Mouse (Mus musculus) ovary, adult 18-20 months (tissue): ENCODE measurements around the gene Unkl.

Experiments
- DNase-seq: peaks from one replicate; pipeline ENCODE4 v3.0.0; 2022; ENCODE audit warnings: low spot score, mixed read lengths

Unkl gene

DNA sequence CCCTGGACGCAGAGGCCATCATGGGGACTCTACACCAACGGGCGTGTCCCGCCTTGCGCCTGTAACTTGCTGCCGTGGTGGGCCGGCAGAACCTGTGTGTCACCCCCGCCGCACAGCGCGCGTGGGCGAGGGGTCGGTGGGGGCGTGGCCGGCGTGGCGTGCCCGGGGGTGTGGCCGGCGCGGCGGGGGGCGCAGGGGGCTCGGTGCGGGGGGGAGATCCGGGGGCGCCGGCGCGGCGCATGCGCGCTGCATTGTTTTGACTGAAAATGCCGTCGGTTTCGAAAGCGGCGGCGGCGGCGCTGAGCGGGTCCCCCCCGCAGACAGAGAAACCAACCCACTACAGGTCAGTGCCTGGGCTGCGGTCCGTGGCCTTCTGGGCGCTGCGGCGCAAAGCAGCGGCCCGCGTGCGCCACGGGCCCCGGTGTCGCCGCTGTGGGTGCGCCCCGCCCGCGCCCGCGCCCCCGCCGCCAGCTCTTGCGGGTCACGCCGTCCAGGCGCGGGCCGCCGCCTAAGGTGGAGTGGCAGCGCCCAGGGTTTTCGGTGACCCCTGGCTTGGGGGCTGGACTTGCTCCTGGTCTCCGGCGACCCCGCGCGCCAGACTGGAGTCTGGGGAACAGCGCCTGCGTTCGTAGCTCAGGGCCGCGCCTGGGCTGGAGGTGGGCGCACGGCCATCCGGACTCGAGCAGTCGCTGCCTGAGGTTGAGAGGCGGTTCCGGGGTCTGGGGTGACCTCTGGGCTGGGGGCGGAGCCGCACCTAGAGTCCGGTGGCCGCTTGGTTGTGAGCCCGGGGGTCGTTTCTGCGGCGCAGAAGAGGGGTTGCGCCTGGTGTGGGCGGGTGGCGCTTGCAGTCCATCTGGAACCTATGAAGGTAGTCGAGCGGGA lies at the start of gene Unkl:
Gene Unkl, plus strand, starts transcription at position 248 of the 882 bp plus-strand sequence.
- DNase-seq, result peak; percentile 68

DNA sequence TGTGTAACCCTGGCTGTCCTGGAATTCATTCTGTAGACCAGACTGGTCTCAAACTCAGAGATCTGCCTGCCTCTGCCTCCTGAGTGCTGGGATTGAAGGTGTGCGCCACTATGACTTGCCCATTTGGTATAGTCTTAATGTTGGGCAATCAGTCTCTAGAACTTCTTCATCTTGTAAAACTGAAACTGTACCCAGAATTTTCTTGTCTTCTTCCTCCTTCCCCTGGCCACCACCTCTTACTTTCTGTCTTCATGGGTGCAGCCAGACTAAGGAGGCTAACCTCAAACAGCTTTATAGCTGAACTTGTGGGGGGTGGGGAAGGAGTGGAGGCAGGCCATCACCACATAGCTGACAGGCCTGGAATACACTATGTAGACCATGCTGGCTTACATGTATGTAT lies 49.4 kb upstream of the Unkl start:
- DNase-seq, result no peak

DNA sequence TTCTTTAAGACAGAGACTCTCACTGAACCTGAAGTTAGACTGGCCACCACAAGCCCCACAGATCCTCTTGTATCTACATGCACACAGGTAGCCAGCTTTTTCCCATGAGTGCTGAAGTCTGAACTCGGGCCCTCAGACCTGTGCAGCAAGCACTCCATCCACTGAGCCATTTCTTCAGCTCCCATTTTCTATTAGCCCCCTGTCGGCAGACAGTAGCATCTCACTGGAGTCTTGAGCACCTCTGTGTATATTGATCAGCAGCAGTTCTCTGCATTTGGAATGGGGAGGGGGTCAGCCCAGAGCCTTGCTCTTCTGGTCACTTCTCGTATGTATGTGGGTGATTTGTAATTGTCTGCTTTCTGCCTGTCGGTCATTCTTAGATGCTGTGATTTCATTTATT lies 48.2 kb upstream of the Unkl start:
- DNase-seq, result no peak

DNA sequence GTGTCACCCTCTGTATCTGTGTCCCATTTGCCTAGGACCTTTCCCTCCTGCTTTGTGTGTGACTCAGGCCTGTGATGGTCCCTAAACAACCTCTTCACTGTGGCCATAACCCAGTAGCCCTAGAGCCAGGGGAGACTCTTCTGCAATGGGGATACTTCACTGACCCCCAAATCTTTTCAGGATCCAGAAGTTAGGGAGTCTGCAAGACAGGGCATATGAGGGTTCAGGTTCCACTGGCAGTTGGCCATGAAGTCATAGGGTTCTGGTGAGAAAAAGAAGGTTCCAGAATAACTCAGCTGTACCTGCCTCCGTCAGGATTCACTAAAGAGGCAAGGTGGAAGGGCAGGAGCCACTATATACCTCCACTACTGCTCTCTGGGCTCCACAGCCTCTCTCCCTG lies 26.0 kb upstream of the Unkl start, which contains the start of gene Ccdc154:
Gene Ccdc154, plus strand, starts transcription at position 301 of the 400 bp plus-strand sequence.
- DNase-seq, result no peak

GRCm38 (mm10) chr17:25163387-25163786 lies 24.8 kb upstream of the Unkl start:
- no peak for DNase-seq

DNA sequence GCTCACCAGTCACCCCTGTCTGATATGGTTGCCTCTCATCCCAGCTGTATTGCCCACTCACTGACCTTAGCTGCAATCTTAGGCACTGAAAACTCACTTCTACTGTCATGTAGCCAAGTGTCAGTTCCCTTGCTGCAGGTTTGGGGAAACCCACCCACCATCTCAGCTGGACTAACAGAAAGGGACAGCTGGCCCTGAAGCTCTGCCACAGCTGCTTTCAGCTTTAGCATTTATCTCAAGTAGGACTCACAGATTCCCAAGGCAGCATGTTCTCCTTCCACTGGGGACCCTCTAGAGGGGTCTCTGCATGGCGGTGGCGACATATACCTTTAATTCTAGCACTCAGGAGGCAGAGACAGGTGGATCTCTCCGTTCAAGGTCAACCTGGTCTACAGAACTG lies 23.4 kb upstream of the Unkl start:
- DNase-seq, result no peak

GRCm38 (mm10) chr17:25165970-25166671 lies 22.1 kb upstream of the Unkl start:
- DNase-seq, result no peak

- no peak for DNase-seq
Observed at GRCm38 (mm10) chr17:25169706-25170105, 18.5 kb upstream of the Unkl start.

DNA sequence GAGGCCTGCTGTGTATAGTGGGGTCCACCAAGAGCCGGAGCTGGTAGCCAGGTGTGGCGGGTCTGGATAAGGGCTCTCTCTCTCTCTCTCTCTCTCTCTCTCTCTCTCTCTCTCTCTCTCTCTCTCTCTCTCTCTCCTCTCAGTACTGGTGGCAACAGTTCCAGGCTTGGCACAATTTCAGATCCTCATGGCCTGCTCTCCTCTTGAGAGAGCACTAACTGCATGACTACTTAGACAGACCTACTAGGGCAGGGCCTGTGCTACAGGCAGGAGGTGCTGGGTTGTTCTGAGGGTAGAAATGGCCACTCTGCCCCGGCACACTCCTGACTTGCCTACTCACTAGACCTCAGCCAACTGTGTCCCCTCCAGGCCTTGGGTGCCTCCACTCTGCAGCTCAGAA lies 15.6 kb upstream of the Unkl start:
- no peak for DNase-seq

DNA sequence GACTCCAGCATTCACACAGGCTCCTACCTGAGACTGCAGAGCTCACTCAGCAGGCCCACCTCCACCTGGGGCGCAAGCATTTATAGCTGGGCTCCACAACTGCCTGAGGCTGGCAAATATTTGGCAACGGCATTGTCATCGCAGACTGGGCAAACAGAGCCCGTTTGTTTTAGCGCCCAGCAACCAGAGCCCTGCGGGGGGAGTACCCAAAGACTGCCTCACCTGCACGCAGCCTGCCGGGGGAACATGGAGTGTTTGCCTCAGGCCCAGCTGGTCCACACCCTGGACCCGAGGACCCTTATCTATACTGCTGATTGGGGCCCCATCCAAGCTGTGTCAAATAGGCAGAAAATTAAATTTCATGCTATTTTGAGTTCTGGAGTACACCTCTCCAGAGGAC lies 12.8 kb upstream of the Unkl start, which contains the start of gene Gm38655:
Gene Gm38655, minus strand, starts transcription at position 61 of the 400 bp plus-strand sequence.
- no peak for DNase-seq

- no peak for DNase-seq
Observed at GRCm38 (mm10) chr17:25183232-25183631, 5.0 kb upstream of the Unkl start.

- peak; percentile 93 for DNase-seq
Observed at GRCm38 (mm10) chr17:25184129-25184691, 4.0 kb upstream of the Unkl start, which contains the start of gene BC003965. Gene BC003965, plus strand, starts transcription at chr17:25184554.

DNA sequence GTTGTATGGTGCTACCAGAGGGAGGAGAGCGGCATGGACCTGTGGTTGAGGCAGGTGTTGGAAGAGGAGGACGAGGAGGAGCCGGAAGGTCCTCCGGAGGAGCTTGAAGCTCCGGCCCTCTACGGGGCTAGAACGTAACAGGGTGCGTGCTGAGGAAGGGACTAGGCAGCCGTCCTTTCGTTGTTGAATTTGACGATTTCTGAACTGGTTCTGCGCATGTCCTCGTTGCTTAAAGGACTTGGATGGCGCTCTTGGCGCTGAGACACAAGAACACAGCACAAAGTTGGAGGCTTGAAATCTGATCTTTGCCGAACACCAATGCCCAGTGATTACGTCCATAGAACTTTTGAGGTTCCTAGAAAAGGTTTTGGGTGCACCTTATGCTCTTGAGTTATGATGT lies 3.2 kb upstream of the Unkl start:
- DNase-seq, result no peak

DNA sequence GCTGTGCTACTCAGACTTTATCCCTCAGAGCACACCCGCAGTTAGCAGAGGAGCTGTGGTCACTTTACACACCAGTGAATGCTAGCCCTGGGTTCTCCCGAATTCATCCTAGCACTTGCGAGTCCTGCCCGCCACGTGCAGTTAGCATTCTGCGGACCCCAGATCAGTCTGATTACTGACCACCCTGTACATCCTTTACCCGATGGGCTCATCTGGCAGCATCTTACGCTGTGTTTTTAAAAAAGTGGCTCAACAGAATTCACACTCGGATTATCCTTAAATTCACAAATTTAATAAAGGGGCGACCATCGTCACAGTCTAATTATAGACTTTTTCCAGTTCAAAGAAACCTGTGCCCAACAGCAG lies 430 bp upstream of the Unkl start:
- no peak for DNase-seq

DNA sequence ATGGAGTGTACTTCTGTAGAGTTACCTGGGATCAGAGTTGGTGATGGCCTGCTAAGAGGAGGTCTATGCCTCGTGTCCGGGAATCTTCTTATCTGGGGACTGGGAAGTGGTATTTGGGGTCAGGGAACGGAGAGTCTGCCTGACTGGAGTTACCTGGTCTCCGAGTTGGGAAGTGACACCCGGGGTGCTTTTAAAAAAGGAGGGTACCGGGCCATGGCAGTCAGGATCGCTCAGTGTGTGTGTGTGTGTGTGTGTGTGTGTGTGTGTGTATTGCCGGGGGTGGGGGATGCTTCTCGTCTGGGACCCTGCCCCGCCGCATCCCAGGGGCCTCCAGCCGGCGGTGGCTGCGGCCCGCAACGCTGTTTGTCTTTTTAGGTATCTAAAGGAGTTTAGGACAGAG lies 894 bp downstream of the Unkl start:
- no peak for DNase-seq

DNA sequence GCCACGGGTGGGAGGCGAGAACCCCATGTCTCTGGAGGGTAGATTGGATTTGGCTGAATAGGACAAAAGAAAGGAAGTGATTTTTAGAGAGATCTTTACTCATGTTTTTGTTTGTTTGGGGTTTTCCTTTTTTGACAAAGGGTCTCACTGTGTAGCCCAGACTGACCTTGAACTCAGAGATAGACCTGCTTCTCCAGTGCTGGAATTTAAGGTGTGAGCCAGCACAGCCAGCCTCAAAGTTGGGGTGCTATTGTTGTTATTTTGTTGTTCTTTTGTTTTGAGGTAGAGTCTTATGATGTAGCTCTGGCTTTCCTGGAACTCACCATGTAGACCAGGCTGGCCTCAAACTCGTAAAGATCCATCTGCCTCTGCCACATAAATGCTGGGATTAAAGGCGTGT lies 14.2 kb downstream of the Unkl start:
- DNase-seq, result no peak

DNA sequence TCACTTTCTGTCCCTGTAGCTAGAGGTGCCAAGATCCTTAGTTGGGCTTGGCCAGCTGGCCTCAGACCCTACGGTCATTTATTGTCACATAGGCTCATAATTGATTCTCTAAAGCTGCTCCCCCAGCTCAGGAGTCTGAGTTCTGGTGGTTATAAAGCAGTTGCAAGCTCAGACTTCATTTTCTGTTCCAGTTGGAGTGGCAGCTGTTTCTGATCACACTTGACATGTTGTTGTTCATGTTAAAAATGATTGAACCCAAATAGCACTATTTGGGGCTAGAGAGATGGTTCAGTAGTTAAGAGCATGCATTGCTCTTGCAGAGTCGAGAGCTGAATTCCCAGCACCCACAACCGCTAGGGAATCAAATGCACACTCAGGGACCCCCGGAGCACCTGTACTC lies 21.8 kb downstream of the Unkl start:
- DNase-seq, result no peak

GRCm38 (mm10) chr17:25210680-25211466 lies 22.7 kb downstream of the Unkl start:
- no peak for DNase-seq

GRCm38 (mm10) chr17:25211705-25212104 lies 23.5 kb downstream of the Unkl start:
- DNase-seq, result no peak

DNA sequence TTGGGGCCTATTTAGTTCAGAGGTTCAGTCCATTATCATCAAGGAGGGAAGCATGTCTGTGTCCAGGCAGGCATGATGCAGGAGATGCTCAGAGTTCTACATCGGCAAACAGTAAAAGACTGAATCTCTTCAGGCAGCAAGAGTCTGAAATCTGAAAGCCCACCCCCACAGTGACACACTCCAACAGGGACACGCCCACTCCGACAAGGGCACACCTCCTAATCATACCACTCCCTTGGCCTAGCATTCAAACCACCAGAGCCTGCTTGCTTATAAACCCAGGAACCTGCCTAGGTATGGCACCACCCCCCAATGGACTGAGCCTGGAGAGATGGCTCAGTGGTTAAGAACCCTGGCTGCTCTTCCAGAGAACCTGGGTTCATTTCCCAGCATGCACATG lies 27.2 kb downstream of the Unkl start:
- DNase-seq, result no peak

DNA sequence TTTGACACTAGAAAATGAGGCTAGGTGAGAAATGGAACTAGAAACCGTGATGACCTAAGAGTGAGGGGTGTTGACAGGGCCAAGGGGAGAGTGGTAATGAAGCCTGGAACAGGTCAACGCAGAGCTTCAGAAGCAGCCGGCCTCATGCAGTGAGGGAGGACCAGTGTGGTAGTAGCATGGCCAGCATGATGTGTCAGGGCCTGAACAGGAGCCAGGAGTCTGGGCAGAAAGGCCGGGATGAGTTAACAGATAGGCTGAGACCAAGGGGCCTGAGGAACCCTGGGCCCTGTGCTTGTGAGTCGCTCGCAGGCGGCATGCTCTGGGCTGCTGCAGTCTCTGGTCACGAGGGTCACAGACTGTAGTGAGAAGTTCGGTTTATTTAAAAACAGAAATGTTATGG lies 30.8 kb downstream of the Unkl start:
- DNase-seq, result no peak
